Mouse (Mus musculus): Measurements from ENCODE around the gene Rock2. TPM values are rescaled to one million over a fixed set of nuclear protein-coding genes. Genes with fewer than 3 reads are reported as not detected.

Gene Rock2
- polyA plus RNA-seq (2012; ENCODE audit: insufficient read depth, low replicate concordance), result 0.97 and 1.0 TPM in 2 replicates

DNA sequence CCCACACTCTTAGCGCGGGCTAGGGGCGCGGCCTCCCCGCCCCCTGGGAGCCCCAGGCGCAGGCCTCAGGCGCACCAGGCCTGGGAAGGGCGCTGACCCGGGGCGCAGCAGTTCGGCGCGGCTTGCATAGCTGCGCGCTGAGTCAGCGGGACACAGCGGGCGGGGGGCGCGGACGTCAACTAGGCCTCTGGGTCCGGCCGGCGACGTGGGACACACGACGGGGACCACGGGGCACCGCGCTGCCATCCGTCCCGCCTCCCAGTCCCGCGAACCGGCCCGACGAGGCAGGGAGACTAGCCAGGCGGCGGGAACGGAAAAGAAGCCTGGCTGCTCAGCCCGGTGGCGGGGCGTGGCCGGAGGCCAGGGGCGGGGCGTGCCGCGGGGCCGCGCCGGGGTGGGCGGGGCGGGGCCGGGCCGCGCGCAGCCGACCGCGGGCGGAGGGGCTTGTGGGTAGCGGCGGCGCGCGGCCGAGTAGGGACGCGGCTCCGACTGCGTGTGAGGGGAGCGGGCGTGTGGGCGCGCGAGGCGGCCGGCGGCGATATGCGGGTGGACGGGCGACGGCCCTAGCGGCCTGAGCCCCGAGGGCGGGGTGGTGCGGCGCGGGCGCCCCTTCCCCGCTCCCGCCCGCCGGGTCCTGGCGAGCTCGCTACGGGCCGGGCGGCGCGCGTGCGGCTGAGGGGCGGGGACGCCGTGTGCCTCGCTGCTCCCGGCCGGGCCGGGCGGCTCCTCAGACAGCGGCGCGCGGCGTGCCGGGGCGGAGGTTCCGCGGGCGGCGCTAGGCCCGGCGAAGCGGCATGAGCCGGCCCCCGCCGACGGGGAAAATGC, at the start of gene Rock2:
Rock2 (plus strand) TSS at position 500 of the 825 bp plus-strand sequence.
- Histone ChIP-seq H3K27me3 (replicated peaks) (peaks cover 3% of the 10 kb centered on the region), H3K4me1 (peaks cover 42% of the 10 kb centered on the region), H3K9me3 (no peaks in the 10 kb centered on the region), H3K36me3 (replicated peaks; ENCODE audit: low read length) (no peaks in the 10 kb centered on the region), H3K4me3 (replicated peaks) (peak within 1 kb of the TSS; percentile 96)
- TF ChIP-seq FLI1 (IDR thresholded peaks at IDR 0.05; ENCODE audit: low read length), result no peak
- TF ChIP-seq GATA1 (IDR thresholded peaks at IDR 0.05; ENCODE audit: borderline replicate concordance, low read length), result no peak

DNA sequence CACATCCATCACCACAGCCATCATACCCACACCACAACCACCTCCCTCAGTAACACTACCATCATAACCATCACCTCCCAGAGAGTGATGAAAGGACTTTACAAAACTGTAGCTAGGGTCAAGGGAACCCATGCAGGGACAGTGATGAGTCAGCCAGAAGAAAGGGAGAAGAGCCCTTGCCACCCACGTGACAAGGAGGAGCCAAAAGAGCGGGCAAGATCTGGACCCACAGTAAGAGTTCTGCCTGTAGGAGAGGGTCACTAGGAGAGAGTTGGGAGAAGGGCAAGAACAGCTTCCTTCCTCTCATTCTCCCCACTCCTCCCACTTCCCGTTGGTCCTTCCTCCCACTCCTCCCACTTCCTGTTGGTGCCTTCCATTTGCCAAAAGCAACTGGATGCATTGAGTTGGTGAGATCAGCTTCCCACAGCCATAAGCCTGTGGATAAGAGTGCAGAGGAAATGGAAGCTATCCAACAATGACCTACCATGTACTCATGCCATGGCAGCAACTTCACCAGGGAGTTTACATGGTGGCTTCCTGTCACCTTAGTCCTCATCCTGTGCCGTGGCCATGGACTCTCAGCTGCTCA, 47.4 kb upstream of the Rock2 start:
- H3K4me3 ChIP-seq (replicated peaks), result no peak overlapping the region
- peaks cover 6% of the 10 kb centered on the region; the same call in 1 of the 2 replicates for H3K9me3 ChIP-seq
- TF ChIP-seq GATA1 (IDR thresholded peaks at IDR 0.05; ENCODE audit: borderline replicate concordance, low read length) (no peak), FLI1 (IDR thresholded peaks at IDR 0.05; ENCODE audit: low read length) (no peak)
- peaks cover 37% of the 10 kb centered on the region for H3K4me1 ChIP-seq
- H3K36me3 ChIP-seq (replicated peaks; ENCODE audit: low read length), result no peaks in the 10 kb centered on the region
- H3K27me3 ChIP-seq (replicated peaks), result peaks cover 20% of the 10 kb centered on the region

DNA sequence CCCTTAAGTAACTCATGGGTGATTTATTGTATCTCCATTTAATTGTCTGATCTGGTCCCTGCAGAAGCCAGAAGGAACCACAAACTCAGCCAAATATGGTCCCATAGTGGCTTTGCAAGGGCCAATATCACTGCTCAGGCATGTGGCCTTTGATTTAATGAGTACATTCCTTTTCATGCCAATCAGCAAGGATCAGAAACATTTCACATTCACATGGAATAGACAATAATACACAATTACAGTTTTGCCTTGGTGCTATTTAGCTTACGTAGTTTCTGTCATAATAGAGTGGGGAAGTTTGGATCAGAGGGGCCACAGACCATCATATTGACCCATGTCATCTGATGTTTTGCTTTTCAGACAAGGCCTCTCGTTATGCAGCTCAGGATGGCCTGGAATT, 46.2 kb upstream of the Rock2 start:
- H3K4me3 ChIP-seq (replicated peaks), result no peak overlapping the region
- peaks cover 6% of the 10 kb centered on the region; the same call in 1 of the 2 replicates for H3K9me3 ChIP-seq
- peaks cover 39% of the 10 kb centered on the region for H3K4me1 ChIP-seq
- H3K27me3 ChIP-seq (replicated peaks), result peaks cover 14% of the 10 kb centered on the region
- H3K36me3 ChIP-seq (replicated peaks; ENCODE audit: low read length), result no peaks in the 10 kb centered on the region
- TF ChIP-seq FLI1 (IDR thresholded peaks at IDR 0.05; ENCODE audit: low read length), result no peak
- TF ChIP-seq GATA1 (IDR thresholded peaks at IDR 0.05; ENCODE audit: borderline replicate concordance, low read length), result no peak

DNA sequence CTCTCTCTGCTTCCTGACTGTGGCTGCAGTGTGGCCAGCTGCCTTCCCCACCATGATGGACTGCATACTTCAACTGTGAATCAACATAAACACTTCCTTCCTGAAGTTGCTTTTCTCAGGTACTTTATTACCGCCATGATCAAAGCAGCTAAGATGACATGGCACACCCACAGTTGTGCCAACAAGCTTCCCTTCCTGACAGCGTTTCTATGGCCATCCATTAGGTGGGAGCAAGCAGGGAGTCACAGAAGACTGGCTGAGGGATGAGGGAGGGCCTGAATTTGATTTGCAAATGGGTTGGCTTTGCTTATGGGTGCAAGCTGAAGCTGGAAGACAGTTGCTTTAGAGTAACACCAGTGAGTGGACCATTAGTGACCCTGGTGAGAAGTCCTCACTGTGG, 44.9 kb upstream of the Rock2 start:
- Histone ChIP-seq H3K36me3 (replicated peaks; ENCODE audit: low read length) (no peaks in the 10 kb centered on the region), H3K27me3 (replicated peaks) (peaks cover 10% of the 10 kb centered on the region), H3K4me1 (peaks cover 43% of the 10 kb centered on the region), H3K4me3 (replicated peaks) (peak overlapping the region; percentile 44), H3K9me3 (peaks cover 6% of the 10 kb centered on the region; the same call in 1 of the 2 replicates)
- no peak for TF ChIP-seq FLI1 (IDR thresholded peaks at IDR 0.05; ENCODE audit: low read length)
- no peak for TF ChIP-seq GATA1 (IDR thresholded peaks at IDR 0.05; ENCODE audit: borderline replicate concordance, low read length)

DNA sequence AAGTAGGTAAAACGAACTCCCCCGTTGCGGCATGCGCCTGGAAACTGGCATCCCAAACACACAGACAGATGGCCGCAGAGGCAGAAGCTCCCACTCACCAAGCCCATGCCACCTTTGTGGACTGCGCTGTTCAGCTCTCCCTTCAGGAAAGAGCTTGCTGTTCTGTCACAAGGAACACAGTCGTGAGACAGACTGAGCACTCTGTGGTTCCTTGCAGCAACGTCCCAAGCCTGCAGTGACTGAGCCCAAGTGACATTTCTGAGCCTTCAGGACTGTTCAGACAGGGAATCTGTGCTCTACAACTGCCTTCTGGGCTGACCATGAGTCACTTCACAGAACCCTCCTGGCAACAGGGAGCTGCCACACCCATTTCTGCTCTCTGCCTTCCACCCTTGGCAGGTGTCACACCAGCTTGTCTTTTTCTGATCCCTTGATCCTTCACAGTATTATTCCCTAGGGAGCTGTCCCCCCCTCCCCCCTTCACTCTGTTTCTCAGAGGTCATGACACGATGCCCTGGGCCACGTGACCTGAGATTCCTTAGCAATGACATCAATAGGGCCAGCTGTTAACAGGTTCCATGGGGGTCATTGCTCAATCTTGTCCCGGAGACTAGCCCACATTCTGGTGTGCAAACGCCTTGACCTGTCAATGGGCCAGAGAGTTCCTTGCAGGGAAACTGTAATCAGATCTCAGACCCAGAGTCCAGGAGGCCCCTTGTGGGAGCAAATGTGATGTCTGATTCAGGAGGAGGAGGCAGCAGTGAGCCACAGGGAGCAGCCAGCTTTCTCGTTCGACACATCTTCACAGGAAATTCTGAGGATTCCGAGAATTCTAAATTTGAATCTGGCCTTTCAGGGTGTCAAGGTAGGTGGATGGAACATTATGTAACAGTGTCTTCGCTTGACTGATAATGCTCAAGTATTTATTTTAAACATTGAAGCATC, 44.0 kb upstream of the Rock2 start:
- Histone ChIP-seq H3K36me3 (replicated peaks; ENCODE audit: low read length) (no peaks in the 10 kb centered on the region), H3K4me1 (peaks cover 43% of the 10 kb centered on the region), H3K4me3 (replicated peaks) (no peak overlapping the region), H3K9me3 (peaks cover 6% of the 10 kb centered on the region; the same call in 1 of the 2 replicates), H3K27me3 (replicated peaks) (peaks cover 10% of the 10 kb centered on the region)
- TF ChIP-seq GATA1 (IDR thresholded peaks at IDR 0.05; ENCODE audit: borderline replicate concordance, low read length) (no peak), FLI1 (IDR thresholded peaks at IDR 0.05; ENCODE audit: low read length) (no peak)

DNA sequence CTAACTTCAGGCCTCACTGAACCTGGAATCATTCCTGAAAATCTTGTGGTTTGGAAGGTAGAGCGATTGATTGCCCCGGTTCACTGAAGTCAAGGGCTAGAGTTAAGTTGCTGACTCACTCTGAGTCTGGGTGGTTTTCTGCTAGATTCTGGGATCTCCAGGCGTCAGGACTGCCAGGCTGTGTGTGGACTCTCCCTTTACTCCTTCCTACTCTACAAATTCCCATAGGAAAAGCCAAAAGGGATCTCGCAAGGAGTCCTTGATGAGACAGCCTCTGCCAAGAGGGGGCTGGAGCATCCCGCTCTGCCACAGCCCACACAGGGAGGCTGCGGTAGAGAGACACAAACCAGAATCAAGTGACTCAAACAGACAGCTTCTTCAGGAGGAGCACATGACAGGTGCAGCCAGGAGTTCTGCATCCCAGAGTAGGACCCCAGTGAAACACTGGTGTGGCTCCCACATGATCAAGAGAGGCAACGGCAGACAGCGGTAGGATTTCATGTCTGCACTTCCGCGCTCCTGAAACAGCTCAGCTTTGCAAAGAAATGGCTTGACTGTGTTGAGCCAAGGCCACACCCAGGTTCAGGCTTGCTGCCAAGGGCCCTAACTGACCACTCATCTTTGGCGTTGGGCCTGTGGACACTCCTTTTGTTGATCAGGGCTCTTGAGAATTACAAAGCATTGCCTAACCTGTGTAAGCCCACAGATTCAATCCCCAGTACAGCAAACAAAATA, 41.1 kb upstream of the Rock2 start:
- H3K27me3 ChIP-seq (replicated peaks), result peaks cover 19% of the 10 kb centered on the region
- peaks cover 35% of the 10 kb centered on the region for H3K4me1 ChIP-seq
- no peak overlapping the region for H3K4me3 ChIP-seq (replicated peaks)
- TF ChIP-seq FLI1 (IDR thresholded peaks at IDR 0.05; ENCODE audit: low read length), result no peak
- no peak for TF ChIP-seq GATA1 (IDR thresholded peaks at IDR 0.05; ENCODE audit: borderline replicate concordance, low read length)
- H3K9me3 ChIP-seq, result peaks cover 5% of the 10 kb centered on the region
- no peaks in the 10 kb centered on the region for H3K36me3 ChIP-seq (replicated peaks; ENCODE audit: low read length)

DNA sequence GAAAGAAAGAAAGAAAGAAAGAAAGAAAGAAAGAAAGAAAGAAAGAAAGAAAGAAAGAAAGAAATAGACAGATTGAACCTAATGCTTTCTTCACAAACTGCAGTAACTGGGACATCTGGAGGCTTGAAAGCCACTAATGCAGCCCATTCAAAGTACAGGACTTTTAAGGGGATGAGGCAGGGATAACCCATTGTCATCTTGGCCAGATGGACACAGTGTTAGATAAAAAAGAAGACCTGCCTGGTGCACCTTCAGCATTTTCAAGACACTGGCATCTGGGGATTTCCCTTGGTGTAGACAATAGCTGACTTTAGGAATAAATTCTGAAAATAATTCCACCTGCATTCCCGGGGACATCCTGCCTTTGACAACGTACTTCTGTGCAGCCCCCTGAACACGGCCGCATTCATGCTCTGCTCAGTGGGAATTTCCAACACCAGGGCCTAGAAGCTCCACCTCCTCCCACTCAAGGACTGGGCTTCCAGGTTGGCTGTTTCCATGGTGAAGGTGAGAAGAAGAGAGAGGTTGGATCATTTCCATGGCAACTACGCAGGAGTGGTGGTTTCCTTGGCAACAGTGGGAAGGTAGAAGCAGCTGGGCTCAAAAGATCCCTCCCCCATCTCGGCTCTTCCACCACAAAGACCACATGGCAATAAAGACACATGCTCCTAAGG, 38.9 kb upstream of the Rock2 start:
- Histone ChIP-seq H3K9me3 (peaks cover 5% of the 10 kb centered on the region), H3K36me3 (replicated peaks; ENCODE audit: low read length) (no peaks in the 10 kb centered on the region), H3K4me3 (replicated peaks) (no peak overlapping the region), H3K4me1 (peaks cover 18% of the 10 kb centered on the region), H3K27me3 (replicated peaks) (peaks cover 25% of the 10 kb centered on the region)
- TF ChIP-seq GATA1 (IDR thresholded peaks at IDR 0.05; ENCODE audit: borderline replicate concordance, low read length), result no peak
- TF ChIP-seq FLI1 (IDR thresholded peaks at IDR 0.05; ENCODE audit: low read length), result no peak

DNA sequence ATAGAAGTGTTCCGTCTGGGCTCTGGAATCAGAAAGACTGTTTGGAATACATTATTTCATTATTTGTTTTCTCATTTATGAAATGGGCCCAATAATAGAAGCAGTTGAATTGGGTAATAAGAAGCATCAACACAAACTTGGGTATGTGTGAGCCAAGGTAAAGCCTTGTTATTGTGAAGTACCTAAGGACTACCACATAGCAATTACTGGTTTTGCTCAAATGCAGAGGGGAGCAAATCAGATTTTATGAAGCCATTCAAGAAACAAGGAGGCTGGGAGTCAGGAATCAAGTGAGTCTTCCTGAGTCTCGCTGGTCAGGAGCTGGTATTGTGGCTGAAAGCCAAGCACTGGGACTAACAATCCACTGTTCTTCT, 38.4 kb upstream of the Rock2 start:
- H3K36me3 ChIP-seq (replicated peaks; ENCODE audit: low read length), result no peaks in the 10 kb centered on the region
- H3K9me3 ChIP-seq, result peaks cover 5% of the 10 kb centered on the region
- no peak for TF ChIP-seq GATA1 (IDR thresholded peaks at IDR 0.05; ENCODE audit: borderline replicate concordance, low read length)
- no peak for TF ChIP-seq FLI1 (IDR thresholded peaks at IDR 0.05; ENCODE audit: low read length)
- peaks cover 23% of the 10 kb centered on the region for H3K27me3 ChIP-seq (replicated peaks)
- peaks cover 15% of the 10 kb centered on the region for H3K4me1 ChIP-seq
- H3K4me3 ChIP-seq (replicated peaks), result no peak overlapping the region
